Mouse (Mus musculus) inflammation-experienced regulatory T-cells (primary cell): ENCODE measurements around the gene Asdurf. TPM values are rescaled to one million over a fixed set of nuclear protein-coding genes. Genes with fewer than 3 reads are reported as not detected.

Experiments
- polyA plus RNA-seq, 2 experiments: library from polyadenylated mRNA; unstranded; fragments of 100-300 nt; shearing (Covaris generic); gene quantifications; one replicate each; pipeline ENCODE4 v1.2.1; 2017

Gene Asdurf
- polyA plus RNA-seq, result not detected

DNA sequence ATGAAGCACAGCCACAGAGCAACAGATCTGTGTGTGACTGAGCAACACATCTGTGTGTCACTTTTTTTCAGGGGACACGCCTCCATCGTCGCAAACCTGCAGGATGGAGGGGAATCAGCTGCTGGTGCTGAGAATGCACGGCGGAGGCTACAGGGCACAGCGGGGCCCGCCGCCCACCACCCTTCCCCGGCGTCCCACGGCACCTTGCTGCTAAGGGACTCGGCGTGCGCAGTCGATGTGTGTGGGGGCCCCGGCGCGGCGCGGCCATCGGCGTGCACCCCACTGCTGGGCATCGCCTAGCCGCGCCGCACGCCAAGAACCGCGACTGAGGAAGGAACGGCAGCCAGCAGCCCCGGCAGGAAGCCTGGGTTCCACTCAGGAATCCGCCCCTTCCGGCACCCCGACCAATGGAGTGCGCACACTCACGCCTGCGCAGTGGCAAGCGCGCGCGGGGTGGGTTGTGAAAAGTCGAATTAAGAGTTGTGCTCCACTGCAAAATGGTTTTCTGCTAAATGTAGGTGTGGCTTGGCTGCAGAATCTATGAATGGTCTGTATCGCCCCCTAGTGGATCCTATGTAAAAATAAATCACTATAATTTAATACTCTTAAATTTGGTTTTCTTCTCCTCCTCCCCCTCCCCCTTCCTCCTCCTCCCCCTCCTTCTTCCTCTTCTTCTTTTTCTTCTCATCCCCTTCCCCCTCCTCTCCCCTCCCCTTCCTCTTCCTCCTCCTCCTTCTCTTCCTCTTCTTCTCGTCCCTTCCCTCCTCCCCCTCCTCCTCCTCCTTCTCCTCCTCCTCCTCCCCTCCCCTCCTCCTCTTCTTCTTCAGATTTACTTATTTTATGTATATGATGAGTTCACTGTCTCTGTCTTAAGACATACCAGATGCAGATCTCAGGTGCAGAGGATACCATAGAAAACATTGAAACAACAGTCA lies at the start of gene Asdurf, which contains the start of the genes Gm28551 and Asnsd1:
TSS of gene Asdurf (minus strand) at position 293 of the 935 bp plus-strand sequence.
TSS of gene Gm28551 (minus strand) at position 341 of the 935 bp plus-strand sequence.
TSS of gene Asnsd1 (minus strand) at position 426 of the 935 bp plus-strand sequence.

DNA sequence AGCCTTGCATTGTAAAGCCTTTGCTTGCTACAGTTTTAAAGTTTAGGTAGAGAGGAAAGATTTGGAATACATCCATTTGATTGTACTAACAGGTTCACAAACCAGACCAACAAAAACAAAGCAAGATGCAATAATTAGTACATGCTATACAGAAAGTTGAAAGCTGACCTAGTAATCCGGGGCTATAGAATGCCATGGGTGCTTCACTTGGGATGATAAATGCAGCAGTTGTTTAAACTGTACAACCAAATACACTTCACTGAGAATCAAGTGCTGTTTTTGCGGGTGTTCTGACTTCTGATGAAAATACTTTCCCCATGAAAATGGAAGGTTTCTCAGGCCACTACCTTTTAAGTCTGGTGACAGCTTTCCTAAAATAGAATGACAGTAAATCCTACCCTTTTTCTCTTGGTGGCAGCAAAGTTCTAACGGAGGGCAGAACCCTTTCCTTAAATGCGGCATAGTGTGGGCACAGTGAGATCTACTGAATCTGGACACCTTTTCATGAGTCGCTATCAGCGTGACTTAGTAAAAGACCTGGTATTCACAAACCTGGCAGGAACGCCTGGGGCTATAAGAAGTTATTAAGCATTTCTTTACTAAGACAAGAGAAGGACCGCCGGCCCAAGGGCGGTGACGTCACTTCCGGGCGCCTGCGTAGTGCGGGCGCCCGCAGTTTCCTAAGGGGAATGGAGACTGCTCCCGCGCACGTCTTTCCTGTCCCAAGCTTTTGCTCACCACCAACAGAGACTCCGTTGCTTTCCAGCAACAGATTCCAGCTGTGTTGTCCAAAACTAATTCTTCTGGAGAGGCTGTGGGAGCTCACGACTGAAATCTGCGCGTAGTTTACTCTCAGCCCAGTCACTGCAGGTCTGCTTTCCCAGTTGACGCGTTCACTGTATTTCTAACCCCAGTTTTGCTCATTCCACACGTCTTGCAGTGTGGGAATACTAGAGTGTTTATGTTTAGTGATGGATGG lies 39.1 kb downstream of the Asdurf start, which contains the start of gene Osgepl1:
TSS of gene Osgepl1 (plus strand) at position 636 of the 979 bp plus-strand sequence.

Other genes starting within 250 kb of the Asdurf start
- gene 1700019A02Rik, start 165.0 kb downstream of the Asdurf start, polyA plus RNA-seq, result under 1 TPM in 1 of 2 experiments, not detected in 1; 0.76 TPM
- 10 to 100 TPM; 19.7 to 24.4 TPM for gene Pms1, start 55.6 kb downstream of the Asdurf start, polyA plus RNA-seq
- gene Ormdl1, start 55.5 kb downstream of the Asdurf start, polyA plus RNA-seq, result 10 to 100 TPM; 68.2 to 80.4 TPM
- not detected for gene Gm28778, start 55.5 kb downstream of the Asdurf start, polyA plus RNA-seq
- 10 to 100 TPM; 15.7 to 18.9 TPM for gene Osgepl1, start 39.0 kb downstream of the Asdurf start, polyA plus RNA-seq
- gene Gm28551, start within 50 bp of the Asdurf start, polyA plus RNA-seq, result not detected
- gene Asnsd1, start 133 bp upstream of the Asdurf start, polyA plus RNA-seq, result 10 to 100 TPM; 72.8 to 76.2 TPM